In genomic region chr1:127776246-127776645, GRCm38 (mm10) we compare ENCODE assay signal across 9 mouse cellular contexts. TPM values are rescaled to one million over a fixed set of nuclear protein-coding genes. Genes with fewer than 3 reads are reported as not detected.
DNase-seq lines count a peak whose midpoint lies in the region; ATAC-seq and TF ChIP-seq lines count a peak whose summit lies in the region.
"Had no signal": no experiment of that assay in that cellular context is flagged by ENCODE, and none has a peak within 500 bp of the region (broad histone marks: within the 10 kb centered on the region; RNA-seq: fewer than 3 reads in every experiment).

No protein-coding gene starts in this region.

- H3K4me1 ChIP-seq in megakaryocyte, embryonic 14.5 days = peaks cover 65% of the 10 kb centered on the region
- H3K4me1 ChIP-seq in forebrain, postnatal 0 days (ENCODE audit: insufficient read depth) = 0 out of 2 replicates have a peak, but pooled peaks cover 14% of the 10 kb centered on the region
- peaks cover 44% of the 10 kb centered on the region for H3K4me1 ChIP-seq in liver, embryonic 16.5 days (ENCODE audit: control insufficient read depth, low read depth, low read length)

- H3K4me3 ChIP-seq in megakaryocyte, embryonic 14.5 days (replicated peaks) = peak overlapping the region; percentile 100
- H3K4me3 ChIP-seq in forebrain, postnatal 0 days (ENCODE audit: low read depth, low read length) = no peak overlapping the region
- H3K4me3 ChIP-seq in liver, embryonic 16.5 days (ENCODE audit: low read depth, low read length) = peak overlapping the region; percentile 47

- H3K27ac ChIP-seq in forebrain, postnatal 0 days (ENCODE audit: low read depth, low read length) = no peak overlapping the region
- peak overlapping the region; percentile 69; the same call in 1 of the 2 replicates for H3K27ac ChIP-seq in liver, embryonic 16.5 days (ENCODE audit: low read length)

- DNase-seq in forebrain, postnatal 0 days = no peak
- no peak for DNase-seq in T-cell, adult 2 months (ENCODE audit: low spot score)
- DNase-seq in cerebellum, adult 18-20 months = no peak
- DNase-seq in frontal cortex, postnatal 10 days (ENCODE audit: low spot score in 2 of 2) = no peak
- DNase-seq: adrenal gland, postnatal 25 days had no signal

- ATAC-seq in megakaryocyte, adult 5-6 weeks (ENCODE audit: poor library complexity, severe bottlenecking) = no peak
- ATAC-seq in forebrain, postnatal 0 days = no peak
- ATAC-seq in liver, embryonic 16.5 days (ENCODE audit: low read depth) = no peak

- H3K9me3 ChIP-seq in megakaryocyte, embryonic 14.5 days = no peaks in the 10 kb centered on the region
- H3K9me3 ChIP-seq in forebrain, postnatal 0 days (ENCODE audit: low read length) = no peaks in the 10 kb centered on the region
- no peaks in the 10 kb centered on the region for H3K9me3 ChIP-seq in liver, embryonic 16.5 days (replicated peaks; ENCODE audit: control insufficient read depth, low read length)

- 68% methylated on average over 6 of the region's 6 CpGs for WGBS in forebrain, postnatal 0 days
- WGBS in liver, embryonic 16.5 days (ENCODE audit: insufficient replicate concordance) = 36% methylated on average over 6 of the region's 6 CpGs

- no peaks in the 10 kb centered on the region for H3K27me3 ChIP-seq in megakaryocyte, embryonic 14.5 days (replicated peaks)
- no peaks in the 10 kb centered on the region for H3K27me3 ChIP-seq in forebrain, postnatal 0 days (ENCODE audit: insufficient read depth, low read length)
- no peaks in the 10 kb centered on the region for H3K27me3 ChIP-seq in liver, embryonic 16.5 days (ENCODE audit: control insufficient read depth, insufficient read depth, low read depth, low read length)

- H3K9ac ChIP-seq in forebrain, postnatal 0 days = no peak overlapping the region
- H3K9ac ChIP-seq in liver, embryonic 16.5 days (ENCODE audit: low read depth, low read length) = peak overlapping the region; percentile 52

- TF ChIP-seq CTCF in forebrain, postnatal 0 days (IDR thresholded peaks at IDR 0.05; ENCODE audit: low read depth) = no peak

- H3K36me3 ChIP-seq in megakaryocyte, embryonic 14.5 days (replicated peaks; ENCODE audit: low read length) = peaks cover 35% of the 10 kb centered on the region
- H3K36me3 ChIP-seq in forebrain, postnatal 0 days (ENCODE audit: insufficient read depth) = no peaks in the 10 kb centered on the region
- no peaks in the 10 kb centered on the region; the same call in 1 of the 2 replicates for H3K36me3 ChIP-seq in liver, embryonic 16.5 days (ENCODE audit: control insufficient read depth, insufficient read depth)

- peak overlapping the region; percentile 18 for H3K4me2 ChIP-seq in forebrain, postnatal 0 days (ENCODE audit: low read depth)
- peak overlapping the region; percentile 62 for H3K4me2 ChIP-seq in liver, embryonic 16.5 days (ENCODE audit: low read depth, low read length)

RNA-seq across cellular contexts. Expression of gene Ccnt2, which starts 2.3 kb away (rescaled TPM):
- 2.5 and 6.0 TPM in 2 replicates for polyA plus RNA-seq in megakaryocyte, embryonic 14.5 days (2012; ENCODE audit: insufficient read depth, low replicate concordance)
- total RNA-seq in megakaryocyte, adult 5-6 weeks (2015) = 28.4 and 33.9 TPM in 2 replicates
- 42.2 and 43.7 TPM in 2 replicates for total RNA-seq in megakaryocyte, adult 5-6 weeks (2017)
- total RNA-seq in forebrain, postnatal 0 days (2014; rRNA removed) = 36.2 and 51.5 TPM in 2 replicates
- 12.8 and 23.2 TPM in 2 replicates for polyA plus RNA-seq in forebrain, postnatal 0 days (2015; fragmentation: Nextera tagmentation; extraction: Ambion mirVana)
- polyA plus RNA-seq in liver, embryonic 16.5 days (2015; fragmentation: Nextera tagmentation; extraction: Ambion mirVana) = 28.1 and 31.9 TPM in 2 replicates

RNA-seq across cellular contexts. Expression of gene Acmsd, which starts 47.0 kb away (rescaled TPM):
- polyA plus RNA-seq in megakaryocyte, embryonic 14.5 days (2012; ENCODE audit: insufficient read depth, low replicate concordance) = not detected in 2 replicates
- 0.07 TPM in 1 of 2 replicates, not detected in the other for total RNA-seq in megakaryocyte, adult 5-6 weeks (2015)
- total RNA-seq in megakaryocyte, adult 5-6 weeks (2017) = 0.37 TPM in 1 of 2 replicates, not detected in the other
- total RNA-seq in forebrain, postnatal 0 days (2014; rRNA removed) = not detected in 2 replicates
- 0.11 TPM in 1 of 2 replicates, not detected in the other for polyA plus RNA-seq in forebrain, postnatal 0 days (2015; fragmentation: Nextera tagmentation; extraction: Ambion mirVana)
- polyA plus RNA-seq in liver, embryonic 16.5 days (2015; fragmentation: Nextera tagmentation; extraction: Ambion mirVana) = 4.7 and 5.6 TPM in 2 replicates
- total RNA-seq: adrenal gland, postnatal 25 days had no signal
- polyA plus RNA-seq: gonadal fat pad, adult 2 months had no signal
